Mouse (Mus musculus): ENCODE results near the gene Gm28308.

The Gm28308 gene

GRCm38 (mm10) chr6:52213119-52213986, at the start of gene Gm28308, which contains the start of gene Hoxa3:
Gm28308 (minus strand) TSS chr6:52213339.
Hoxa3 (minus strand) TSS chr6:52213336.
- in situ Hi-C loops (cut with MboI, MseI) = no loop called here

GRCm38 (mm10) chr6:52262463-52263320, 49.6 kb upstream of the Gm28308 start:
- in situ Hi-C loops (cut with MboI, MseI) = loop anchor here (5.0 to 10.0 kb wide), 3 partner anchors 35 to 582 kb away; partner anchors contain the start of gene Evx1

- in situ Hi-C loops (cut with MboI, MseI) = loop anchor here (5.0 to 10.0 kb wide), 3 partner anchors 35 to 583 kb away; partner anchors contain the start of gene Evx1
Observed at GRCm38 (mm10) chr6:52261751-52262462, 48.8 kb upstream of the Gm28308 start.

- in situ Hi-C loops (cut with MboI, MseI) = loop anchor here (5.0 to 10.0 kb wide), 3 partner anchors 34 to 584 kb away; partner anchors contain the start of gene Evx1
Observed at GRCm38 (mm10) chr6:52260654-52261575, 47.8 kb upstream of the Gm28308 start, which contains the start of gene Hoxa13. Hoxa13 (minus strand) TSS chr6:52260880.

DNA sequence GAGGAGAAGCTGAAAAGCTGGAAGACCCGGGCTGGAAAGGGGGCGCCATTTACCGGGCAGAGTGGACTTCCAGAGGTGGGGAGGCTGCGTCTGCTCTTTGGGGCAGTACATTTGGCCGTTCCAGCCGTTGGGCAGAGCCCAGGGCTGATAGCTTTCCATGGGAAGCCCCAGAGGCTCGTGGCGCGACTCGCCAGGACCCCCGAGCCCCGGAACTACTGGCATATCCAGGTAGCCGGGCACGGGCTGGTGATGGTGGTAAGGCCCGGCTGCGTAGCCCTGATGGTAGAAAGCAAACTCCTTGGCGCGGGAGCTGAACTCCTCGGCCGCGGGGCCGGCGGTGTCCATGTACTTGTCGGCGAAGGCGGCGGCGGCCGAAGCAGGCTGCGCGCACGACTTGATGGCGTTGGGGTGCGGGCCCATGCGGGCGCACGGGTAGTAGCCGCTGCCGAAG, 46.7 kb upstream of the Gm28308 start:
- in situ Hi-C loops (cut with MboI, MseI) = loop anchor here (5.0 to 10.0 kb wide), 4 partner anchors 33 to 662 kb away; partner anchors contain the start of gene Evx1

DNA sequence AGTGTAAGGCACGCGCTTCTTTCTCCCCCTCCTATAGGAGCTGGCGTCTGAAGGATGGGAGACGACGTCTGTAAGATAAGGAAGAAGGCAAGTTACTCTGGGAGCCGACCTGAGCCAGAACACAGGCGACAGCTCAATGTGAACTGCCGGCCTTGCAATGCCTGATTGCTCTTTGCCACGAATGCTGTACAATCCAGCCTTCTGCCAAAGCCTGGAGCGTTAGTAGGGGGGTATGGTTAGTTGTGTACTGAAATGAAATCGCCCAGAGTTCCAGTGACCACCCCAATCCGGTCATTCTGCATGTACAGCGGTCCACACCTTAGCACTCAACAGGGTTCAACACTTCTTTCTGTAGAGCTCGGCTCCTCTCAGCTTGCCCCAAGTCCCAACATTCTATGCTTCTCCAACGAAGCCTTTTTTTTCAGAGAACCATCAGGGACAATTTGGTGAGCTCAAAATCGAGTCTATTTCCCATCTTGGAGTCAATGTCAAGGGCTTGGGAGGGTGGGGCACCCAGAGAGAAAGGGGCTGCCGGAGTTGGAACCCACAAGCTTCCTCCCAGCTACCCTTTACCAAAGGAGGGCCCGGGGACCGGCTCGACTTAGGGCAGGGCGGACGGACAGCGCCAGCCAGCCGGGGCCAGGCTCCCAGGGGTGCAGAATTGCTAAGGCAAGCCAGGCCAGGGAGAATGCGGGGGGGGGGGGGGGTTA, 46.1 kb upstream of the Gm28308 start:
- in situ Hi-C loops (cut with MboI, MseI) = loop anchor here (5.0 kb wide), 1 partner anchor 663 kb away; no protein-coding TSS in a partner anchor

- in situ Hi-C loops (cut with MboI, MseI) = loop anchor here (5.0 kb wide), 1 partner anchor 665 kb away; no protein-coding TSS in a partner anchor
Observed at GRCm38 (mm10) chr6:52256956-52257355, 43.8 kb upstream of the Gm28308 start.

- in situ Hi-C loops (cut with MboI, MseI) = no loop called here
Observed at GRCm38 (mm10) chr6:52253511-52254500, 40.7 kb upstream of the Gm28308 start.

GRCm38 (mm10) chr6:52252775-52253376, 39.7 kb upstream of the Gm28308 start:
- in situ Hi-C loops (cut with MboI, MseI) = no loop called here

GRCm38 (mm10) chr6:52252016-52252774, 39.1 kb upstream of the Gm28308 start:
- in situ Hi-C loops (cut with MboI, MseI) = no loop called here

DNA sequence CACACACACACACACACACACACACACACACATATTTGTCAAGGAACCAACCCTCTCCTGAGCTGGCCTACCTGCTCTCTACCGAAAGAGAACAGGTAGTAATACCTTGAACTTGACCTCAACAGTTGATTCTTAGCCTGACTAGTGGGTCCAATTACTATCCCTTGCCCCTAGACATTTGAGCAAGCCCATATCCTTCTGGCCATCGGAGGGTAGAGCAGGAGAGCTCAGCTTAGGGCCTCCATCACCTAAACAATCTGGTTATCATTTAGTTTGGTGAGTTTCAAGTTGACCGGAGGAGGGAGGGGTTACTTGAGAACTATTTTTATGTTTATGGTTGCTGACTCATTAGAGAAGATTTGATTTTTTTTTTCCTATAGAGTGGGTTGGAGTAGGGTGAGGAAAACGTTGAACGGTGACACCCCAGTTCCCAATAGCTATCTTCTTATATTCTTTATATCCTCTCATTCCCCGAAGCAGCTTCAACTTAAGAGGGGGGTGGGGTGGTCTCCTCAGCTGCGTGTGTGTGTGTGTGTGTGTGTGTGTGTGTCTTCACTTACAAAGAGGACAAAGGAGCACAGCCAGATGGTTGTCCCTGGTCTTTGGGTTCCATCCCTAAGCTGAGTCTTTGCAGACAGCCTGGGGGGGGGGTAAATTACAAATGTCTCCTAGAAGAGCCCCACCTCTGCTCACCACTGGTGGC, 38.2 kb upstream of the Gm28308 start:
- in situ Hi-C loops (cut with MboI, MseI) = no loop called here

DNA sequence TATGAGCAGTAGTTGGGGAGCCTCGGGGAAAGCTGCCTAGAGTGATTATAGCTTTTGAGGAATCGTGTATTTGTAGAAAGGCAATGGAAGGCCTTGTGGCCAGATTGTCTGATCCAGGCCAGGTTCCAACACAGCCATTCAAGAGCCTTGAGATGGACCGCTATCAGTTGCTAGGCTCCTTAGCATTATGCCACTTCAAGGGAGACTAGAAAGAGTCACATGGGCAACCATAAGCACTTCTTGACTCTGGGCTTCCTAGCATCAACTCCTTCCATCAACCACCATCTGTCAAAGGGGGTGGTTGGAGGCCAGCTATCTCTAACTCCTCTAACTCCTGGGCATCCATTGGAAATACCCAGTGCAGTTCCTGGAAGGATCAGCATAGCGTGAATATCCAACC, 36.7 kb upstream of the Gm28308 start:
- in situ Hi-C loops (cut with MboI, MseI) = loop anchor here (25.0 kb wide), 1 partner anchor 1037 kb away; the partner anchor contains the start of gene Creb5

- in situ Hi-C loops (cut with MboI, MseI) = loop anchor here (25.0 kb wide), 1 partner anchor 1038 kb away; the partner anchor contains the start of gene Creb5
Observed at GRCm38 (mm10) chr6:52249415-52249738, 36.2 kb upstream of the Gm28308 start.

DNA sequence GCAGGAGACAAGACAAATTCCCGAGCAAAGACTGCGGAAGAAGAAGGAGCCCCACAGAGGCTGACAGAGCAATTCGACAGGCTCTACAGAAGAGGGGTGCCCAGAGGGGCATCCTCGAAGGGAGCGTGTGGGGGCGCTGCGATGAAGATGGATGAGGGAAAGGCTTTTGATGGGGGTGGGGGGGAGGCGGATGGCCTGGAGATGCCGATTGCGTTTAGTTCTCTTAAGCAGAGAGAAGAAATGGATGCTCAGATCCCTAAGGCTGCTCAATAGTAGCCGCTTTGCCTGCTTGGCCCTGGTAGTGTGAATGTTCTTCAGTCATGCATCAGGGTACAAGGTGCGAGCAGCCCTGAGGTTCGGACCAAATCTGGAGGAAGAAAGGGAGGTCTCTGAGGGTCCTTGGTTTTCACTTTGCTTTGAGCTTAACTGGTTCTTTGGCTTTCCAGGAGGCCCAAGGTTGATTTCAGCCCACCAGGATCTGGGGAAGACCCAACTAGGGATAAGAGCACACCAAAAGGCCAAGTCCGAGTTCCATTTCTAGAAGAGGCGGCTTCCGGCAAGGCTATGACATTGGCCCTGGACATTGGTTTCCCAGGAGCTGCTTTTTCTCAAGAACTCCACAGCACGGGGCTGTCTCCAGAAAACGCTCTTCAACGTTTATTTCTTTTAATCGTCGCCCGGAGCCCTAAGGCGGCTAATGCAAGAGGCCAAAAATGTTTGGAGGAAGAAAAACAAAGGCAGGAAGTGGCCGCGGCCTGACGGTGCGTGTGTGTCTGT, 35.7 kb upstream of the Gm28308 start:
- in situ Hi-C loops (cut with MboI, MseI) = loop anchor here (25.0 kb wide), 1 partner anchor 1038 kb away; the partner anchor contains the start of gene Creb5
